Mouse (Mus musculus): ENCODE measurements around the gene Pnisr.

- TF ChIP-seq CTCF (IDR thresholded peaks at IDR 0.05; ENCODE audit: low read depth, low read length) (no peak), POLR2A (IDR thresholded peaks at IDR 0.05; ENCODE audit: borderline replicate concordance, low read depth, low read length) (no peak)
Measured at GRCm38 (mm10) chr4:21812635-21813034, 34.7 kb upstream of the Pnisr start.

Data from bone marrow macrophage, adult 2 months (primary cell).